Mouse (Mus musculus) CH12.LX (cell line): ENCODE results near the gene Pacs2. TPM values are rescaled to one million over a fixed set of nuclear protein-coding genes. Genes with fewer than 3 reads are reported as not detected.

Source experiments
- DNase-seq: peaks from one replicate; pipeline ENCODE4 v3.0.0-alpha.2; 2013; ENCODE audit errors: extremely low read depth
- H3K27ac ChIP-seq: 2 replicates; pipeline ENCODE4 v1.5.1; 2012; ENCODE audit warnings: low read depth, mild to moderate bottlenecking, control low read depth, moderate library complexity; ENCODE audit not compliant: insufficient read depth
- H3K27me3 ChIP-seq: replicated peaks from 2 replicates; pipeline ENCODE3; 2012; ENCODE audit warnings: inconsistent platforms
- H3K36me3 ChIP-seq, 2 experiments: replicated peaks in 1 of 2; 2 replicates each; pipeline versions ENCODE3 to v1.6.1; 2012; ENCODE audit warnings: inconsistent platforms in 1 of 2, low read length in 1 of 2, mild to moderate bottlenecking in 1 of 2, mixed read lengths in 1 of 2, moderate library complexity in 1 of 2; ENCODE audit not compliant: control insufficient read depth in 1 of 2, insufficient read depth in 1 of 2
- H3K4me1 ChIP-seq, 2 experiments: 2 replicates each; pipeline ENCODE4 v1.6.1; 2012; ENCODE audit warnings: inconsistent platforms in 1 of 2, moderate library complexity in 1 of 2; ENCODE audit not compliant: insufficient read depth in 2 of 2, control insufficient read depth in 1 of 2
- H3K4me2 ChIP-seq: 2 replicates; pipeline ENCODE4 v1.6.1; 2012; ENCODE audit warnings: low read depth, mild to moderate bottlenecking, control low read depth; ENCODE audit not compliant: poor library complexity, insufficient read depth, severe bottlenecking
- H3K4me3 ChIP-seq, 3 experiments: fragments of 150-350 bp in 1 of 3; sonication (generic) in 1 of 3; replicated peaks in 1 of 3; 2 replicates each; pipeline versions ENCODE3 to v1.5.1; 2011 to 2012; ENCODE audit warnings: low read depth in 2 of 3, low read length in 2 of 3, mild to moderate bottlenecking in 2 of 3, moderate library complexity in 2 of 3, control low read depth in 1 of 3, improper control_type of control experiment in 1 of 3, inconsistent platforms in 1 of 3, mixed read lengths in 1 of 3; ENCODE audit not compliant: poor library complexity in 1 of 3
- H3K79me2 ChIP-seq: replicated peaks from 2 replicates; pipeline ENCODE4 v1.6.1; 2012; ENCODE audit warnings: mild to moderate bottlenecking, moderate library complexity; ENCODE audit not compliant: control insufficient read depth, poor library complexity, insufficient read depth, severe bottlenecking; ENCODE audit errors: extremely low read depth
- H3K9ac ChIP-seq: 2 replicates; pipeline ENCODE4 v1.6.1; 2012; ENCODE audit warnings: low read depth, mild to moderate bottlenecking, control low read depth, moderate library complexity; ENCODE audit not compliant: insufficient read depth
- H3K9me3 ChIP-seq: replicated peaks from 2 replicates; pipeline ENCODE3; 2012; ENCODE audit warnings: low read length, inconsistent platforms, mixed read lengths
- BHLHE40 ChIP-seq: IDR thresholded peaks from 2 replicates; pipeline ENCODE4 v1.6.1; 2011; ENCODE audit warnings: mild to moderate bottlenecking, low read depth, low read length, improper control_type of control experiment
- CTCF ChIP-seq, 2 experiments: IDR thresholded peaks in 1 of 2; conservative IDR thresholded peaks in 1 of 2; 2 replicates each; pipeline ENCODE4 v1.5.1; 2011 to 2012; ENCODE audit warnings: low read depth in 2 of 2, low read length in 2 of 2, improper control_type of control experiment in 1 of 2, inconsistent platforms in 1 of 2, mild to moderate bottlenecking in 1 of 2, moderate library complexity in 1 of 2
- E2F4 ChIP-seq: IDR thresholded peaks from 2 replicates; pipeline ENCODE4 v1.6.1; 2011; ENCODE audit warnings: low read depth, low read length, improper control_type of control experiment; ENCODE audit not compliant: insufficient replicate concordance
- ELF1 ChIP-seq: IDR thresholded peaks from 2 replicates; pipeline ENCODE4 v1.6.1; 2014; ENCODE audit warnings: low read depth, mild to moderate bottlenecking, inconsistent platforms, low read length, improper control_type of control experiment
- EP300 ChIP-seq: IDR thresholded peaks from 2 replicates; pipeline ENCODE4 v1.6.1; 2011; ENCODE audit warnings: low read length, improper control_type of control experiment
- ETS1 ChIP-seq: conservative IDR thresholded peaks from 2 replicates; pipeline ENCODE4 v1.6.1; 2012; ENCODE audit warnings: low read depth, mild to moderate bottlenecking, inconsistent platforms, low read length, improper control_type of control experiment, moderate library complexity
- GABPA ChIP-seq: IDR thresholded peaks from 2 replicates; pipeline ENCODE4 v1.6.1; 2012; ENCODE audit warnings: low read depth, low read length, improper control_type of control experiment, inconsistent platforms; ENCODE audit not compliant: insufficient replicate concordance
- IRF4 ChIP-seq: IDR thresholded peaks from 2 replicates; pipeline ENCODE4 v1.6.1; 2014; ENCODE audit warnings: low read depth, mild to moderate bottlenecking, inconsistent platforms, low read length, improper control_type of control experiment
- JUND ChIP-seq: conservative IDR thresholded peaks from 2 replicates; pipeline ENCODE4 v1.6.1; 2011; ENCODE audit warnings: low read depth, low read length, improper control_type of control experiment
- KAT2A ChIP-seq: IDR thresholded peaks from 2 replicates; pipeline ENCODE4 v1.6.1; 2012; ENCODE audit warnings: low read length, improper control_type of control experiment, inconsistent platforms; ENCODE audit not compliant: insufficient replicate concordance
- MAFK ChIP-seq: IDR thresholded peaks from 2 replicates; pipeline ENCODE4 v1.6.1; 2011; ENCODE audit warnings: low read length, improper control_type of control experiment; ENCODE audit not compliant: insufficient replicate concordance
- MYC ChIP-seq: IDR thresholded peaks from 2 replicates; pipeline ENCODE4 v1.6.1; 2011; ENCODE audit warnings: low read depth, mild to moderate bottlenecking, improper control_type of control experiment, low read length
- NRF1 ChIP-seq: IDR thresholded peaks from 2 replicates; pipeline ENCODE4 v1.6.1; 2014; ENCODE audit warnings: low read depth, mild to moderate bottlenecking, inconsistent platforms, low read length, improper control_type of control experiment, moderate library complexity
- PAX5 ChIP-seq: IDR thresholded peaks from 2 replicates; pipeline ENCODE4 v1.6.1; 2012; ENCODE audit warnings: low read length, inconsistent platforms, mixed read lengths
- POLR2A ChIP-seq: IDR thresholded peaks from 2 replicates; pipeline ENCODE4 v1.6.1; 2011; ENCODE audit warnings: low read depth, mild to moderate bottlenecking, improper control_type of control experiment, low read length
- TCF12 ChIP-seq: IDR thresholded peaks from 2 replicates; pipeline ENCODE4 v1.6.1; 2014; ENCODE audit warnings: low read depth, mild to moderate bottlenecking, inconsistent platforms, low read length, improper control_type of control experiment
- UBTF ChIP-seq: IDR thresholded peaks from 2 replicates; pipeline ENCODE4 v1.6.1; 2012; ENCODE audit warnings: low read depth, mild to moderate bottlenecking, inconsistent platforms, low read length, improper control_type of control experiment, moderate library complexity
- USF1 ChIP-seq: IDR thresholded peaks from 2 replicates; pipeline ENCODE4 v1.6.1; 2014; ENCODE audit warnings: low read depth, mild to moderate bottlenecking, inconsistent platforms, low read length, improper control_type of control experiment
- ZNF384 ChIP-seq: IDR thresholded peaks from 2 replicates; pipeline ENCODE4 v1.6.1; 2012; ENCODE audit warnings: low read depth, low read length, improper control_type of control experiment, inconsistent platforms
- dilution Hi-C: fragments of 300-500 bp; cut with MboI; formaldehyde crosslinking; loops from 2 replicates; pipeline ENCODE4 v1.14.3; 2020; ENCODE audit warnings: low sequenced_read_pairs; ENCODE audit not compliant: extremely low pct_unique_long_range_greater_than_20kb, extremely low pct_ligation_motif_present
- in situ Hi-C: fragments of 300-500 bp; cut with MboI; formaldehyde crosslinking; loops from 3 replicates; pipeline ENCODE4 v1.14.3; 2019; ENCODE audit warnings: low sequenced_read_pairs, low pct_ligation_motif_present, low pct_unique_long_range_greater_than_20kb, mixed read lengths
- polyA plus RNA-seq: library from polyadenylated mRNA; unstranded; fragments of >175 nt; gene quantifications from 2 replicates; pipeline ENCODE4 v1.2.1, GENCODE M21; 2012; ENCODE audit warnings: low read depth; ENCODE audit not compliant: insufficient read length
- total RNA-seq, 2 experiments: library from RNA; depleted of rRNA; stranded (reverse); fragments of 300-350 nt in 1 of 2; fragments of >200 nt in 1 of 2; gene quantifications; 2 replicates each; pipeline ENCODE4 v1.2.3; 2012 to 2014

Gene Pacs2
- total and polyA plus RNA-seq, 3 experiments, result 3.1 to 7.1 (median 7.0) TPM

GRCm38 (mm10) chr12:113061606-113062005 is 47.3 kb downstream of the Pacs2 start:
- H3K4me2 ChIP-seq, result no peak overlapping the region

DNA sequence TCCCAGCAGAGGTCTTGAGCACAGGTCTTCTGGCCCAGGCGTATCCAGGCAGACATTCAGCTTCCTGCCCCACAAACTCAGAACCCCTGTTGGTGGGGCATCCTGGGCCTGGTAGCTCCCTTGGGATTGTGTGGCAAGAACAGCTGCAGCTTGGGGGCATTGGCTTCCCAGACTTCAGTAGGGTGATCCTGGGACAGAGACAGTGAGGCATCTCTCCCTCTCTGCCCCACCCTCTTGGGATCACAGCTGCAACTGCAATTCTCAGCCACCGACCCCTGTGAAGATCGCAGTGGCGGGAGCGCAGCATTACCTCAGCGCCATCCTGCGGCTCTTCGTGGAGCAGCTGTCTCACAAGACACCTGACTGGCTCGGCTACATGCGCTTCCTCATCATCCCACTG is 47.9 kb downstream of the Pacs2 start:
- Histone ChIP-seq H3K36me3 (peaks cover 6 to 72% of the 10 kb centered on the region in 2 experiments), H3K4me2 (no peak overlapping the region), H3K4me1 (peaks cover 6 to 12% of the 10 kb centered on the region in 2 experiments), H3K9ac (no peak overlapping the region), H3K27ac (no peak overlapping the region)
- no peak for DNase-seq
- in situ Hi-C loops, result no loop called here
- dilution Hi-C loops, result no loop called here
- TF ChIP-seq EP300 (no peak), NRF1 (no peak), POLR2A (no peak), BHLHE40 (no peak), IRF4 (no peak)
- TF ChIP-seq, all 38 proteins: peak for 0
- H3K79me2 ChIP-seq, result no peaks in the 10 kb centered on the region
- H3K27me3 ChIP-seq, result no peaks in the 10 kb centered on the region
- H3K4me3 ChIP-seq, result no peak overlapping the region
- no peaks in the 10 kb centered on the region for H3K9me3 ChIP-seq

More at GRCm38 (mm10) chr12:113061606-113062005, 47.3 kb downstream of the Pacs2 start:
- TF ChIP-seq ETS1 (no peak), MAFK (no peak), PAX5 (no peak), UBTF (no peak)
- no peak overlapping the region for H3K9ac ChIP-seq
- H3K9me3 ChIP-seq, result no peaks in the 10 kb centered on the region
- H3K4me3 ChIP-seq, result no peak overlapping the region
- dilution Hi-C loops (no loop called here), in situ Hi-C loops (no loop called here)
- H3K79me2 ChIP-seq, result no peaks in the 10 kb centered on the region
- peaks cover 6 to 12% of the 10 kb centered on the region in 2 experiments for H3K4me1 ChIP-seq
- no peak for DNase-seq
- peaks cover 8 to 72% of the 10 kb centered on the region in 2 experiments for H3K36me3 ChIP-seq
- H3K27ac ChIP-seq, result no peak overlapping the region
- no peaks in the 10 kb centered on the region for H3K27me3 ChIP-seq

DNA sequence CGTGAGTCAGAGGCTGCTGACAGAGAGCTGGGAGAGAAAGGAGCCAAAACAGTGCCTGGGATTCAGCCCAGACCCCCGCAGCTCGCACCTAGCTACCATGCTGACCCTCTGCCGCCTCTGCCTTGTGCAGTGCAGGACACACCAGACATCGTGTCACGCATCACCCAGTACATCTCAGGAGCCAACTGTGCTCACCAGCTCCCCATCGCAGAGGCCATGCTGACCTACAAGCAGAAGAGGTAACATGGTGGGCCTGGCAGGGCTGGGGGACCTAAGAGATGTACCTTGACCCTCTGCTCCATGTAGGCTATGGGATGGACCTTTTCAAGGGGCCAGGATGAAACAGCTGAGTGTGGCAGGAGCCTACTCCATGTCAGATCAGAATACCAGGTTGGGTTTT is 49.4 kb downstream of the Pacs2 start:
- Histone ChIP-seq H3K27me3 (no peaks in the 10 kb centered on the region), H3K4me3 (no peak overlapping the region), H3K9ac (no peak overlapping the region), H3K36me3 (peaks cover 6 to 67% of the 10 kb centered on the region in 2 experiments), H3K4me1 (peaks cover 6 to 12% of the 10 kb centered on the region in 2 experiments), H3K9me3 (no peaks in the 10 kb centered on the region), H3K79me2 (no peaks in the 10 kb centered on the region), H3K4me2 (no peak overlapping the region), H3K27ac (no peak overlapping the region)
- in situ Hi-C loops (no loop called here), dilution Hi-C loops (no loop called here)
- no peak for TF ChIP-seq GABPA
- no peak for TF ChIP-seq USF1
- TF ChIP-seq JUND, result no peak
- TF ChIP-seq EP300, result no peak
- no peak for TF ChIP-seq CTCF (conservative IDR thresholded peaks at IDR 0.05 in 1 of 2, IDR thresholded peaks at IDR 0.05 in 1 of 2; ENCODE audit: low read depth in 2 of 2, low read length in 2 of 2)
- no peak for TF ChIP-seq ELF1
- TF ChIP-seq KAT2A, result no peak
- TF ChIP-seq ETS1, result no peak
- TF ChIP-seq MYC, result no peak
- TF ChIP-seq TCF12, result no peak
- no peak for TF ChIP-seq E2F4
- TF ChIP-seq ZNF384, result no peak
- no peak for TF ChIP-seq NRF1
- no peak for DNase-seq
